Mouse (Mus musculus): ENCODE measurements around the gene Foxp1. TPM values are rescaled to one million over a fixed set of nuclear protein-coding genes. Genes with fewer than 3 reads are reported as not detected.

Gene Foxp1
- polyA plus RNA-seq, 1 experiment from 2014 or later: 57.8 TPM

DNA sequence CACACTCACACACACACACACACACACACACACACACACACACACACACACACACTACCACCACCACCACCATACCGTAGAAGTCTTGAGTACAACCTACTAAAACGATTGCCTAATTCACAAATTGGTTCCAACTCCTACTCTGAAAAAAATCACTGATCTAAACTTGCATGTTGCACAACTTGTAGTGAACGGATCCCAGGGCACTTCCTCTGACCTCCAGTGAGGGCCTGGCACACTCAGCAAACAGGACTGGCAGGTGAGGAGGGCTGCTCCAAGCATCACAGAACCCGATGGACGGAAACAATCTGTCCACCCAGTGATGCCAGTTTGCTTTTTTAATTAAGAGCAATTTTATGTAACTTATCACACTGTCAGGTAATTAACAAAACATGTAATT is 269.7 kb downstream of the Foxp1 start:
- H3K9me3 ChIP-seq: no peaks in the 10 kb centered on the region
- H3K36me3 ChIP-seq (replicated peaks): no peaks in the 10 kb centered on the region
- no peaks in the 10 kb centered on the region for H3K27me3 ChIP-seq (ENCODE audit: poor library complexity, severe bottlenecking)
- H3K27ac ChIP-seq: no peak overlapping the region
- WGBS: 92% methylated on average over 5 of the region's 5 CpGs
- no peak for DNase-seq (ENCODE audit: extremely low spot score, low spot score)
- H3K4me3 ChIP-seq: no peak overlapping the region
- H3K4me1 ChIP-seq: no peaks in the 10 kb centered on the region

DNA sequence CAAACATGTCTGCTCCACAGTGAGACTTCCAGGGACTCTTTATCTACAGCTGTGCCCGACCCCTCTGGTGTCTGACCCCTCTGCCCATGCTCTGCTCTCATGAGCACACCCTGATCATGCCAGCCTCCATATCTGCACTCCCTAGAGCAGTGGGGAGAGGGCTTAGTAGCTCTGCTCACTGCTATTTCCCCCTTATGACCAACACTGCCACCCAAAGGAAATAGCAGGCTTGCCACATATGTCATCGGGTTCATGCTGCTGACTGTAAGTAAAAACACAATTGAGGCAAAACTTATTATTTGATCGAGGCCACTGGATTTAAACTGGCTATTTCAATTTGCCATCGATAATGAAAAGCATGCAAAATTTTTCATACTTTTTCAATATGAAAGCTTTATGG is 270.6 kb downstream of the Foxp1 start:
- H3K27ac ChIP-seq: no peak overlapping the region
- 87% methylated on average over 4 of the region's 4 CpGs for WGBS

DNA sequence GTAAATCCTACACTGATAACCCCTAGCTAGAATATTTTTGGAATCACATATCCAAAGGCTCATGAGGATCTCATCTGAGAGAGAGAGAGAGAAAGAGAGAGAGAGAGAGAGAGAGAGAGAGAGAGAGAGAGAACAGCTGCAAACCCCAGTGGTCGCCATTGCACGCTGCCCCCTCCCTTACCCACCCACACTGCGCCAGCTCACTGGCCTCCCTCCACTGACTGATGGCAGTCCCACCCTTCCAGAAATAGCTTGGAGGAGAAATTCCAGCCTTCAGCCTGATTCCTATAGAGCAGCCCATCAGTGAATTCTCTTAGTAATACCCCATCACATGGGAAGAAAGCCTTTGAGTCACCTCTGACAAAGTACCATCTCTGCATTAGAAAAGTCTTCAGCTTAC is 271.3 kb downstream of the Foxp1 start:
- no peaks in the 10 kb centered on the region for H3K4me1 ChIP-seq
- no peaks in the 10 kb centered on the region for H3K9me3 ChIP-seq
- H3K36me3 ChIP-seq (replicated peaks): no peaks in the 10 kb centered on the region
- no peak overlapping the region for H3K4me3 ChIP-seq
- no peak for DNase-seq (ENCODE audit: extremely low spot score, low spot score)
- H3K27ac ChIP-seq: no peak overlapping the region
- H3K27me3 ChIP-seq (ENCODE audit: poor library complexity, severe bottlenecking): no peaks in the 10 kb centered on the region
- WGBS: 98% methylated on average over 3 of the region's 3 CpGs

More for the DNA sequence above, 270.6 kb downstream of the Foxp1 start:
- Histone ChIP-seq H3K4me1 (no peaks in the 10 kb centered on the region), H3K9me3 (no peaks in the 10 kb centered on the region), H3K27me3 (ENCODE audit: poor library complexity, severe bottlenecking) (no peaks in the 10 kb centered on the region), H3K36me3 (replicated peaks) (no peaks in the 10 kb centered on the region), H3K4me3 (no peak overlapping the region)
- no peak for DNase-seq (ENCODE audit: extremely low spot score, low spot score)

DNA sequence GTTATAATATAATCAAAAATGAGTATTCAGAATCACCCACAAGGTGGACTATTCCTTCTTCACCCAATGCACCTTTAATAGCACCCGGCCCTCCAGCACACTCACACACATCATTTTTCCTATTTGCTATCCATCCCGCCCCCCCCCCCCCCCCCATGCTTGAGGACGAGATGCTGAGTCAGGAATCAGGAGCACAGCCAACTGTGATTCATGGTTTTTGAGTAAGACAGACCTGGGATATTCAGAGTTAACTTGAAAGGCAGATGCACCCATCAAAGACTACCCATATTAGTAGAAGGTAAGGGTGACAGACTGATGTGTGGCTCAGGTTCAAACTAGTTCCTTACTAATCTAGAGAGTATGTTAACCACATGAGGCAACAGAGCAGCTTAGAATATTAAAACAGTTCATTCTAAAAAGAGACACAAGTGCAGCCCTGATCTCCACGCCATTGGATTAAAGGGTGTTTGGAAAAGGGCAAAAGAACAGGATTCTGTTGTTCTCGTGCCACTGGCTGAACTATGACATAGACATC is 273.0 kb downstream of the Foxp1 start:
- WGBS: 83% methylated on average over 5 of the region's 5 CpGs
- no peaks in the 10 kb centered on the region for H3K27me3 ChIP-seq (ENCODE audit: poor library complexity, severe bottlenecking)
- no peaks in the 10 kb centered on the region for H3K36me3 ChIP-seq (replicated peaks)
- H3K27ac ChIP-seq: no peak overlapping the region
- no peaks in the 10 kb centered on the region for H3K4me1 ChIP-seq
- no peak for DNase-seq (ENCODE audit: extremely low spot score, low spot score)
- H3K9me3 ChIP-seq: no peaks in the 10 kb centered on the region
- no peak overlapping the region for H3K4me3 ChIP-seq

DNA sequence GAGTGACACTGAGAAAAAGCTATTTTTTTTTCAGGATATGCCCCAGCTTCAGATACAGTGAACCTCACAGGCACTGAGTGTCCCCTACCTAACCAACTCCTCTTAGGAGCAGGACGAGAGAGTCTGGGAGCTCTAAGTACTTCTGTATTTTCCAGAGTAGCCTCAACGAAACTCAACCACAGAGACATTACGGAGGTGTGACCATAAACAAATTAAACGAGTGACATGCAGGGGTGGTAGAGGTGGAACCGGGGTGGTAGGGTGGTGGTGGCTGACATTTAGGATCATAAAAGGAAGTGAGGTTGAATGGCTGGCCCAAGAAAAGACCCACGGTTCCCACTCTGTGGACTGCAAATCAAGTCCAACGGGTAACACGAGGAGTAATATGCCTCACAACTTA is 274.1 kb downstream of the Foxp1 start:
- H3K27ac ChIP-seq: no peak overlapping the region
- no peaks in the 10 kb centered on the region for H3K4me1 ChIP-seq
- no peaks in the 10 kb centered on the region for H3K36me3 ChIP-seq (replicated peaks)
- H3K9me3 ChIP-seq: no peaks in the 10 kb centered on the region
- no peak for DNase-seq (ENCODE audit: extremely low spot score, low spot score)
- WGBS: 91% methylated on average over 8 of the region's 8 CpGs
- H3K27me3 ChIP-seq (ENCODE audit: poor library complexity, severe bottlenecking): no peaks in the 10 kb centered on the region
- no peak overlapping the region for H3K4me3 ChIP-seq

DNA sequence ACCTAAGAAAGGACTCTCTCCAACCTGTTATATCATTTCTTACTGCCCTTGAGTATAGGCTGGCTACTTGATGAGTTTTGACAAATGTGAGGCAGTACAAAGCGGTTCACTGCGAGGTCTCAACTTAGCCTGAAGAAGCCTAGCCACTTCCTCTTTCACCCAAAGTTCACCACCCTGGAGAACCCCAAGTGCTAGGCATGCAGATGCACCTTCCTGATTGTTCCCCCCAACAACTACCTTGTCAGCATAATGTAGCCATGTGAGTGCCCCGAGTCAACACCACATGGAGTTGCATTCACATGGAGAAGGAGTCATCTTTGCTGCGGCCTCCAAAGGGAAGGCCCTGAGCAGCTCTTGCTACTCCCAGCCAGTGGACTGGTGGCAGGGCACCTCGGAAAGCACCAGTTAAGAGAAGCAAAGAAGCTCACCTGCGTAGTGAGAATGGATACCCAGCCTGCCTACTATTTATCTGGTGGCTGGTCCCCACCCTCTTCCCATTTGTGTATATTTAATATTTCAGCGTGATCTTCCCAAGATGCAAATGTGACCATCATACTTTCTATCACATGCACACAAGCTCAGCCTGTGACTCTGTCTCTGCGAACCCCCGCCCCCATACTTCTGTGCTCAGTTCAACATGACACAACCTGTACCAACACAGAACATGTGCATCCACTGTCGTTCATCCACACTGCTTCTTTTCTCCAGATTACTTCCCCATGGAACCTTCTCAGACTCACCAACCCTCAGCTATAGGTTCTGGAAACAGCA is 280.7 kb downstream of the Foxp1 start:
- H3K9me3 ChIP-seq: no peaks in the 10 kb centered on the region
- DNase-seq (ENCODE audit: extremely low spot score, low spot score): no peak
- peaks cover 3% of the 10 kb centered on the region for H3K4me1 ChIP-seq
- WGBS: 91% methylated on average over 10 of the region's 10 CpGs
- no peak overlapping the region for H3K4me3 ChIP-seq
- no peaks in the 10 kb centered on the region for H3K36me3 ChIP-seq (replicated peaks)
- H3K27ac ChIP-seq: no peak overlapping the region
- H3K27me3 ChIP-seq (ENCODE audit: poor library complexity, severe bottlenecking): no peaks in the 10 kb centered on the region

DNA sequence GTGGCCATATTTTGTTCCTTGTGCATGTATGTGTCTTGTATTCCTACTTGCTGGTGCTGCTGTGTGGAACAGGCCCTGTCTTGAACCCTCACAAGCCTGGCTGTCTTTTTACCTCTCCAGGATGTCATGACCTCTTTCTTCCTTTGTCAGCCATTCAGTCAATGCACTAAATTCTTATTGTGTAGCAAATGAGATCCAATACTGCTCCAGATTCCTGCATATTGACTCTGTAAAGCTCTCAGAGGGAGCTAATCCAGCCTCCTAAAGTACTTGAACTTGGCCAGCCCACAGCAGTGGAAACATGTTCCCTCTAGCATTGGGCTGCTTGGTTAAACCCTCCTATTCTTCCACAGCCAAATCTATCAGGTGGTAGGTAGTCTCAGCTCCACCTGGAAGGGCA is 281.8 kb downstream of the Foxp1 start:
- Histone ChIP-seq H3K4me1 (peaks cover 3% of the 10 kb centered on the region), H3K36me3 (replicated peaks) (no peaks in the 10 kb centered on the region)
- DNase-seq (ENCODE audit: extremely low spot score, low spot score): no peak

DNA sequence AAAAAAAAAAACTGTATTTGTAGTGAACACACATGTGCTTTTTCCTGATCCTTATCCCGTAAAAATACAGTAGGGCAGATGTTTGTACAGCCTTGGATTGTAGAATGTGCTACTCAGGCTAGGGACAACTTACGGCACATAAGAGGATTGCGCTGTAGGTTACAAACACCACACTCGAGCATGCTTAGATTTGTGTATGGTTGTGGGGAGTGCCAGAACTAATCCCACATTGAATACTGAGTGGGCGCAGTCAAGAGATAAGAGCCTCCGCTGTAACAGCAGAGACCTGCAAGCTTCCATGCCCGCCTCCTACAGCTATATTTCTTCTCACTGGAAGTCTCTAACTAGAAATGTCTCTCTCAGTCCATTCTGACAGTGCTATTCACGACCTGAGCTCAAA is 286.9 kb downstream of the Foxp1 start:
- no peak for DNase-seq (ENCODE audit: extremely low spot score, low spot score)
- Histone ChIP-seq H3K4me1 (peaks cover 3% of the 10 kb centered on the region; the same call in 1 of the 2 replicates), H3K9me3 (no peaks in the 10 kb centered on the region), H3K36me3 (replicated peaks) (no peaks in the 10 kb centered on the region), H3K27me3 (ENCODE audit: poor library complexity, severe bottlenecking) (no peaks in the 10 kb centered on the region), H3K27ac (no peak overlapping the region), H3K4me3 (no peak overlapping the region)
- 93% methylated on average over 8 of the region's 8 CpGs for WGBS

More for the DNA sequence above, 281.8 kb downstream of the Foxp1 start:
- Histone ChIP-seq H3K9me3 (no peaks in the 10 kb centered on the region), H3K27me3 (ENCODE audit: poor library complexity, severe bottlenecking) (no peaks in the 10 kb centered on the region), H3K4me3 (no peak overlapping the region), H3K27ac (no peak overlapping the region)

DNA sequence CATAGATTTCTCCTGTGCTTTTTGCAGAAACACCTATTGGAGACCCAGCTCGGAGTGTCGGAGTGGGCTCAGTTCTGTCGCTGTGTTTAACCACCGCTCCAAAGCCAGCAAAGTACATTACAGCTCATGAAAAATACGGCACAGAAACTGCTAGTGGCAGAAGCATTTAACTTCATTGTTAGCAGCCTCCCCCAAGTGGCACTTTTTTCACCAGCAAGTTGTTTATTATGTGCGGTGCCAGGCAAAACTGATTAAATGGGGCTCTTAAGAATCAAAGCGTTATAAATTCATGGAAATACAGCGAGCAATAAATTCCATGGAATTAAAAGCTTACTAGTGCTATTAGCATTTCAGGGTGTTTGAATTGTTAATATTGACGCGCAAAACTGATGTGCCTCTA is 289.1 kb downstream of the Foxp1 start:
- WGBS: 92% methylated on average over 10 of the region's 10 CpGs
- Histone ChIP-seq H3K27ac (no peak overlapping the region), H3K4me1 (peaks cover 5% of the 10 kb centered on the region; the same call in 1 of the 2 replicates), H3K36me3 (replicated peaks) (no peaks in the 10 kb centered on the region), H3K27me3 (ENCODE audit: poor library complexity, severe bottlenecking) (no peaks in the 10 kb centered on the region), H3K4me3 (no peak overlapping the region), H3K9me3 (no peaks in the 10 kb centered on the region)
- no peak for DNase-seq (ENCODE audit: extremely low spot score, low spot score)

DNA sequence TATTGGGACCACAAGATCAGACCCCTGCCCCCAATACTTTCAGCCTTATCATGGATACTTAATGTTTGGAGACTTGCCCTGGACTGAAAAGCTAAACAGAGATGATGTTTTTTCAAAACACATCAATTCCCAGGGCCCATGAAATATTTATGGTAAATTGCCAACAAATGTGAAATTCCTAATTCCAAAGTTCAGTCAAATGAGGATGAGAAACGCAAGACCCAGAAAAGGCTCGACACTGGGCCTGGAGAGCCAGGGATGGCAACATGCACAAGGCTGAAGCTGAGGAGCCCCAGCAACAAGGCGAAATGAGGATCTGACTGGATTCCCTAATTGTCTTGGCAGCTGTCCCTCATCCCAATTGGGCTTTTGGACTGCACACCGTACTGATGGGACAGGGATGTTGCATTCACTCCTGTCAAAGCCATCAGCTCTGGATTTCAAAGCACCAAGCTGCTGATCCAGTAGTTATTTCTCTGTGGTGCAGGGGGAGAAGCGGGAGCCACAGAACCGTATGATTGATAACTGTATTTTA is 294.1 kb downstream of the Foxp1 start:
- Histone ChIP-seq H3K36me3 (replicated peaks) (no peaks in the 10 kb centered on the region), H3K27me3 (ENCODE audit: poor library complexity, severe bottlenecking) (no peaks in the 10 kb centered on the region), H3K4me1 (0 out of 2 replicates have a peak, but pooled peaks cover 4% of the 10 kb centered on the region), H3K27ac (no peak overlapping the region), H3K4me3 (no peak overlapping the region), H3K9me3 (no peaks in the 10 kb centered on the region)
- WGBS: 91% methylated on average over 6 of the region's 6 CpGs
- DNase-seq (ENCODE audit: extremely low spot score, low spot score): no peak

DNA sequence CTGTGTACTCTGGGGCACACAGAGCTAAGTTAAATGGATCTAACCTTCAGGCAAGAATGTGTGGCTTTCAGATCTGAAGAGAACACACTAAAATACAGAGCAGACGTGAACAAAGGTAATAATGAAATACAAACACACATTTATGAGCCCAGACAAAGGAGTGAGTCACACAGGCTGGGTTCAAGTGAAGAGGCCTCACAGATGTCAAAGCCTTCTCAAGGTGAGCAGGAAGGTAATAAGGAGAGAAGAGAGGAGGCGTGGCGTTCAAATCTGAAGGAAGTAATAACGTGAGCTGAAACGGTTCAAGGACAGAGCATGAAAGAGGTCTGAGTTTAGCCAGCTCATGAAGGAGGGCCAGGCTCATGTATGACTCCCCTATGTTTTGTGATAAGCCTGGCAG is 301.4 kb downstream of the Foxp1 start:
- 91% methylated on average over 5 of the region's 5 CpGs for WGBS
- DNase-seq (ENCODE audit: extremely low spot score, low spot score): no peak
- H3K4me1 ChIP-seq: peaks cover 16% of the 10 kb centered on the region

DNA sequence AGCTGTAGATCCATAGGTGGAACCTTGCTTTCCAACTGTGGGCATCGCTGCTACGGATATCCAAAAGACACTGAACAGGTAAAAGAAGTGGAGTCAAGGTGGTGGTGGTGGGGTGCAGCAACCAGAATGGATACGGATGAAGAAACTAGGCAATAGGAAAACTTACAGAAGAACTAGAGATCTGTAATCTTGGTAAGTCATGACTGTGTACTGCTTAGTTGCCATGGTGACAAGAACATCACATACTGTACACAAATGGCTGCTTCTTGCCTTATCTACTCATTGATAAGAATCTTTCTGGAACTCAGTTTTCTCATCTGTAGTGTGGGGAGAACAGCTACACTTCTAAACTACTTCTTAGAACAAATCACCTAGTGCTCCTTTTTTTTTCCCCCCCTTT is 302.0 kb downstream of the Foxp1 start:
- DNase-seq (ENCODE audit: extremely low spot score, low spot score): no peak
- Histone ChIP-seq H3K4me3 (no peak overlapping the region), H3K36me3 (replicated peaks) (no peaks in the 10 kb centered on the region), H3K4me1 (peaks cover 16% of the 10 kb centered on the region), H3K27me3 (ENCODE audit: poor library complexity, severe bottlenecking) (no peaks in the 10 kb centered on the region), H3K27ac (no peak overlapping the region), H3K9me3 (no peaks in the 10 kb centered on the region)
- WGBS: 97% methylated on average over 3 of the region's 3 CpGs

More for the DNA sequence above, 301.4 kb downstream of the Foxp1 start:
- H3K4me3 ChIP-seq: no peak overlapping the region
- no peak overlapping the region for H3K27ac ChIP-seq
- no peaks in the 10 kb centered on the region for H3K9me3 ChIP-seq
- no peaks in the 10 kb centered on the region for H3K27me3 ChIP-seq (ENCODE audit: poor library complexity, severe bottlenecking)
- no peaks in the 10 kb centered on the region for H3K36me3 ChIP-seq (replicated peaks)

DNA sequence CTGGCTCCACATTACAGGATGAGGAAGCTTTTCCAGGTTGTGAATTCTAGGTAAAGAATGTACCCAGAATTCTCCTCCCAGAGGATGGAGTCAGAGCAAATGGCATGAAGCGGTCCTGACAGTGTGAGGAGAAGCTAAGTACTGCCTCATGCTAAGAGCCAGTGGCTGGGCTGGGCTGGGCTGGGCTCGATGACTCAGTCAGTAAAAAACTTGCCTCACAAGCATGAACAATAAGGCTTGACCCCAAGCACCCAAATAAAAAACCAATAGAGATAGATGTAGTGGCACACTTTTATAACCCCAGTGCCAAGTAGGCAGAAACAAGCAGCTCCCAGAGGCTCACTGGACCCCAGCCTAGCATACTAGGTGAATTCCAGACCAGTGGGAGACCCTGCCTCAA is 304.7 kb downstream of the Foxp1 start:
- no peak overlapping the region for H3K4me3 ChIP-seq
- WGBS: 73% methylated on average over 2 of the region's 2 CpGs
- no peak for DNase-seq (ENCODE audit: extremely low spot score, low spot score)
- H3K27me3 ChIP-seq (ENCODE audit: poor library complexity, severe bottlenecking): no peaks in the 10 kb centered on the region
- peaks cover 16% of the 10 kb centered on the region for H3K4me1 ChIP-seq
- no peak overlapping the region for H3K27ac ChIP-seq
- H3K9me3 ChIP-seq: no peaks in the 10 kb centered on the region
- H3K36me3 ChIP-seq (replicated peaks): peaks cover 3% of the 10 kb centered on the region; the same call in 1 of the 2 replicates

All from forebrain, embryonic 10.5 days (tissue).